Mouse (Mus musculus): Measurements from ENCODE around the gene Auts2. TPM values are rescaled to one million over a fixed set of nuclear protein-coding genes. Genes with fewer than 3 reads are reported as not detected.
A peak's percentile ranks its signal among the peaks of the same experiment; 100 is the strongest.

The Auts2 gene
- total RNA-seq, 2 experiments from 2014 or later, result 20.4 TPM

DNA sequence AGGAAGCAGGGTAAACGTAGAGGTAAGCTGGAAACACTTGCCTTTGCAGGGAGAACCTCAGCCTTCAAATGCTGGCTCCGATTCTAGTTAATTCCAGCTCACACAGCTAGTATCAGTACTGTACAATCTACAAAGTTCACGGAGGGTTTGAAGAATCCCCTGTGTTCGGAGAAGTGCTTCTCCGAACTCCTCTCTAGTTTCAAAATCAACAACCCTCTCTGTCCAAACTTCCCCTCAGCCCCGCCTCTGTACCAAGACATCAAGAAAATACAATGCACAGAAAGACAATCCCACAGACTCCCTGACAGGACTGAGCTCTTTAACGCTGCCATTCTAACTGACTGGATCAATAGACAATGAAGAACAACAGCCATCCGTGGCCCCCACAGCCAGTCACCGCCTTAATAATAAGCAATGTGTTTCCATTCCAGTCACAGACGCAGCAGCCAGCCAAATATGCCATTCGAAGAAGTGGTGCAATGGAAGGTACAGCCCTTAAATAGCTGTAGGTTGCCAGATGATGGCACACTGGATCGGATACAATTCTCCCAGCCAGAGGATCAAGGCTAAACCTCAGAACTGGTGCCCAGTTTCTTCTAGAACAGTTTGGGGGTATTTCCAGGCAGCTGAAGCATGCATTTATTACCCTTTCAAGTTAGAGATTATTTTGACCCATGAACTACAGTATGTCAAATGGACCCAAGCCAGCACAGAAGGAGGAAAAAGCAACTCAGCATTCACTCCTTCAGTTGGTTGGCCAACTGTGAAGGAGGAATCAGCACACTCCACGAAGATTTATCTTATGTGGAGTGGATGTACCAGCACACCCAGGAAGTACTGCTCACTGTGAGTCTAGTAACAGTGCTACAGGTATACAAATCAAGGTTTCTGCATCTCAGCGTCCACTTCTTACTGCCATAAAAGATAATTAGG is 151.0 kb downstream of the Auts2 start:
- DNase-seq (ENCODE audit: low spot score), result no peak

DNA sequence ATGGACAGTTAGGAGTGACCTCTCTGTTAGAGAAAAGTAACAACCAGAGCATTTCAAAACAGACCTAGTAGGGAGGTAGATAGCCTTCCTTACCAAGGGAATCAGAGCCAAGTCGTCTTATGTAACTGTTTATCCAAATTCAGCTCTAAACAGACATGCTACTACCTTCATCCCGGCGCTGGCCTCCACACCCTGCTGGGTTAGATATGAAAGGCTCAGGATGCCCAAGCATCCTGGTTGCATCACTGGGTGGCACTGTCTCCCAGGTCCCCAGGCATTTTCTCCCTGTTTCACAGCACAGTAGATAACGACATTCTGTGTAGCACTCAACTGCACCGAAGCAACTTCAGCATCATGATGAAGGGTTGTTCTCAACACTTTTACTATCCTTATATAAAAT is 154.4 kb downstream of the Auts2 start:
- DNase-seq (ENCODE audit: low spot score), result no peak

DNA sequence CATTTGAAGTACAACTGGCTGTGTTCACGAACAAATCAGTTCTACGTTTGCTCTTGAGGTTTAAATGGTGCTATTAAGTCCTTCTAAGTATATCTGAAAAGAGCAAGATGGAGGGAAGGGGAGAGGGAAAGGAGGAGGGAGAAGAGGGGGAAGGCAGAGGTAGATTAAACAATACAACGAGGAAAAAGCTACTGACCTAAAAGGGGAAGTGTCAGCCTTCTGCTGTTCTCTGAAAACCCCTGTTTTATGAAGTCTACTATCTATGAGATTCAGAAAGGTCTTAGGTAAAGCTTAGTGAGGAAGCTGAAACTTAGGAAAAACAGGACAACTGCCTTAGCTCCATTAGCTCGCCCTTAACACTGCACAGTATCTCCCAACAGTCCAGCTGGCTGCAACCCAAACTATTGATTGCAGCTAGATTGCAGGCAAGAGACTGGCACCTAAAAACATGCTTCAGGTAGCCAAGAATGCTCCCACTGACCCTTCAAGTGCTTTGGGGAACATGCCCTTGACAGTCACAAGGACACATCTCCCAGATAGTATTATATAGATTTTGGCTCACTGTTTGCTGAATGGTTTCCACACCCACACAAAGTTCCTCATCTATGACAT is 157.8 kb downstream of the Auts2 start:
- no peak for DNase-seq (ENCODE audit: low spot score)

DNA sequence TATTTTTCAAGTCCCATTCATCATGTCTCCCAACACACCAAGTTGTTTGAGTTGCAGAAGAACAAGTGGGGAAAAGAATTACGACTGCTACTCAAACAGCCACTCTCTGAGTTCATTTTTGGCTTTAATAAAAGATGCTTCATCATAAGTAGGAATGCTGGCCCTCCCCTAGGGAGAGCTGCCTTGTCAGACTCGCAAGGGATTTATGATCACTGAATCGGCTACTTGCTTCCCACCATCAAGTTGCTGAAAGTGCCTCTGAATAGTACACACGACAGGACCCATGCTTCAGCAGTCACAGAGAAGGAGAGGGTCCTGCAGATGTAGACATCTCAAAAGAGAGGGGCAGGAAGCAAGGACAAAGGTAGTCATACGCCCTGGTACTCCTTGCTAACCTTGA is 162.9 kb downstream of the Auts2 start:
- peak; percentile 7 for DNase-seq (ENCODE audit: low spot score)

DNA sequence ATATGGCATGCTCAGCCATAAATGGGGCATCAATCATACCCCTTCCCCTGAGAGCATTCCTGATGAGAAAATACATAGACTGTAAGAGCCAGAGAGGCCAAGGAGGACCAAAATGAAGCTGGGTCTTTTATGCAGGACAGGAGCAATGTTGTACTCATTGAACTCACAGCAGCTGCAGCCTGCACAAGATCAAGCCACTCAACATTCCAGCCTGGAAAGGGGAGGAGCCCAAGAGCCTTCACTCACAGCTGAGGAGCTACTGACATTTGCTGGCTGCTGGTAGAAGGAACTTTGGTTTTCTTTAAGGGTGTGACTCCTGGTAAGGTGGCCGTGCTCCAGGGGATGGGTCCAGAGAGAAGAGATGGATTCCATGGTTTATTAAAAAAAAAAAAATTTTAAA is 164.2 kb downstream of the Auts2 start:
- DNase-seq (ENCODE audit: low spot score), result no peak

DNA sequence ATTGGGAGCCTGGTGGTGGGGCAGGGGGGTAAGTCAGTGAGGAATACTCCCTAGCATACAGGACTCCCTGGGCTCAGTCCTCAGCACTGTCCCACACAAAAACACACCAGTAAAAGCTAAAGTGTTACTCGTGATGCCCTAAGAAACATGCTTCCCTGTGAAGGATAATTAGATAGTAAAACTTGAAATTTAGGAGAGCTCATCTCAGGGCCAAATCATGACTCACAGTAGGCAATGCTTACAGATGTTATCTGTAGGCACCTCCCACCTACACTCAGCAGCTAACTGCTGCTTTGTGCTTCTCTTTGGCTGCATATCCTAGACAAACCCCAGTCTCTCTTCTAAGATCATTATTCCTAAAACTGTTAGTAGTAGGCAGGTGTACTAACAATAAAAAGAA is 168.0 kb downstream of the Auts2 start:
- DNase-seq (ENCODE audit: low spot score), result no peak

DNA sequence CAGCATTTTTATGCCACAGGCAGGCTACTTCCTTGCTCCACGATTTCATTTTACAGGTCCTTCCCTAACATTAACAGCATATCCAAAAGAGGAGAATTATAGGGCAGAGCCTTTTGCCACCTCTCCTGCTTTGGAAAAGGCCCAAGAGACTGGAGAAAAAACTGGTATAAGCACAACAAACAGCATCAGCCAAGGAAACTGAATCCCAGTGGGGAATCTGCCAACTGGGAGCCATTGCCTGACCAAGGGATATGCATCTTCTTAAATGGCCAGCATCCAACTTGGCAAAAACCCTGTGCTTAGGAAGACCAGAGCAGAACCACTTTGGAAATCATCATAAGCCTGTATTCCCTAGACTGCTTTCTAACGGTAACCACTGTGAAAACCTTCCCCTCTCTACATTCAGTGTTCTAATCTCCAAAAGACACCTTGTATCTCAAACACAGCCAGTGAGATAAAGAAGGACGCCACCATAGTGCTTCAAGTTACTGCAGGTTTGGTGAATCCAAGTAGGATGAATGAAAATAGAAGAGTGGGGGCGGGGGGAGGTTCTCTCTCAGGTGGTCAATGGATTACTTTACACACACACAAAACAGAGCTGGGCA is 169.6 kb downstream of the Auts2 start:
- peak; percentile 59 for DNase-seq (ENCODE audit: low spot score)

DNA sequence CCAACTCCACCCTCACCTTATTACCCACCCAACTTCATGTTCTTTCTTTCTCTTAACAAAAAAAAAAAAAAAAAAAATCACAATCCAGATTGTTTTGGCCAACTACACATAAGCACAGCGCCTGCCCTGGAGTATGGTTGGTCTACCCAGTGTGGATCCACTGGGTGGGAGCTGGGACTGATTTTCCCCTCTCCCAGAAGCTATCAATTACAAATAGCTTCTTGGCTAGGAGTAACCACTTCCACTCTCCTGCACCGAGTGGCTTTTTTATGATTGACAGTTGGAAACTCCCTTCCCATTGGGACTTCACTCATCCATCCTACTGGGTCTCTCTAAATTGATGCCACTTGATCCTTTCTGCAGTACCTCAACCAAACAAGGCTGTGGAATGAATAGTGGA is 170.5 kb downstream of the Auts2 start:
- DNase-seq (ENCODE audit: low spot score), result no peak

DNA sequence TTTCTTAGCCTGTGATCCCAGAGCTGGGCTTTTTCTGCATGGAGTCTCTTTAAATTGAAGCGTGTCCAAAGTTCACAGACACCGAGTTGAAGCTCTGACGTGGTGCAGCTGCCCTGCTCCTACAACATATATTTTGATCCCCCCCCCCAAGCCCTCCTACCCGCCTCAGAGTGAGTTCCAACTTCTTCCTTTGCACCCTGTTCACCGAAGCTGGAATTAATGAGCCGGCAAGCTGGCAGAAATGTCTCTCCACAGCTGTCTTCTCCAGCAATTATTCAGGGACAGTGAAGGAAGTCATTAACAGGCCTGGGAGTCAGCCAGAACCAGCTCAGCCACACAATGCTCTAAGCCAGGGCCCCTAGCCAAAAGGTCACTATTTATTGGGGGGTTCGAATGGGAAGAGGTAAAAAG is 174.5 kb downstream of the Auts2 start:
- no peak for DNase-seq (ENCODE audit: low spot score)

DNA sequence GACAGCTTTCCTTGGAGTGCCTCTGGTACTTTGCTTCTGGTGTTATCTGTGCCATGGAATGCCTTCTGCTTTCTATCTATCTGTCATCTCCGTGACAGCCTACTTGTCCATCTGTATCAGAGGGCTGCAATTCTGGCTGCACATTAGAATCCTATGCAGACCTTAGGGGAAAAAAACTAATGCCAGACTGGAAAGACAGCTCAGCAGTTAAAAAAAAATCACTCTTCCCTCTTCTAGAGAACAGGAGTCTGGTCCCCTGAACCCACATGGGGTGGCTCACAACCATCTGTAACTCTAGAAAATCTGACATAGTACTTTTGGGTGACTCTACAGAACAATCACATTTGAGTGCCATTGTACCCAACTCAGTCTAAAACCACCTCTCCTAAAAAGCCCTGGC is 181.9 kb downstream of the Auts2 start:
- no peak for DNase-seq (ENCODE audit: low spot score)

DNA sequence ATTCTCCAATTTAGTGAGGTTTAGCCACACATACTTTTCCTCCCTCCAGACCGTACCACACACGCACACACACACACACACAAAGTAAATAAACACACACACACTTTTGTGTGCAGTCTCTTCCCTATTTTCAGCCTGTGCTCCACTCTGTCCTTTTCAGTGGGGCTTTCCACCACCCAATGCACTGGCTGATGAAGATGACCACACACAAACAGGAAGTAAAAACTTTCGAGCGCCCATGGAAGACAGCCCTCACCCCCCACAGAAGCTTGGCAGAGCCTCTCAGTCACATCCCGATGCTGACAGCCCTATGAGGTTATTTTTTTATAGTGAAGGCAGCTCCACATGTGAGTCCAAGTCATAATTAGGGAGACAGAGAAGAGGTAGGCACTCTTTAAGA is 185.4 kb downstream of the Auts2 start:
- DNase-seq (ENCODE audit: low spot score), result no peak

DNA sequence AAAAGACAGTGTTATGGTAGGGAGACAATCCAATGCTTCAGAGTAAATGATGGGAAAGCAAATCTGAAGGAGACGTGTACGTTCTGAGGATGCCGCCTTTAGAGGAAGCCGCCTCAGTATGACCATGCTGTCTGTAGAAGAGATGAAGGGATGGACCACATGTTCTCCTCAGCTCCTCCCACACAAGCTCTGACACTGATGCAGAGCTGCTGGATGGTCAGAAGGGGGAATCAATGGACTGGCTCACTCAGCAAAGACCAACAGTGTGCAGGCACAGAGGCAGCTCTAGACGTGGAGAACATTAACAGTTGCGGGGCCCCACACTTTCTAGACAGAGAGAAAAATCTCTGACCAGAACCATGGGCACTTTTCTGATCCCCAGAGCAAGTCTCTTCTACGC is 187.2 kb downstream of the Auts2 start:
- no peak for DNase-seq (ENCODE audit: low spot score)

DNA sequence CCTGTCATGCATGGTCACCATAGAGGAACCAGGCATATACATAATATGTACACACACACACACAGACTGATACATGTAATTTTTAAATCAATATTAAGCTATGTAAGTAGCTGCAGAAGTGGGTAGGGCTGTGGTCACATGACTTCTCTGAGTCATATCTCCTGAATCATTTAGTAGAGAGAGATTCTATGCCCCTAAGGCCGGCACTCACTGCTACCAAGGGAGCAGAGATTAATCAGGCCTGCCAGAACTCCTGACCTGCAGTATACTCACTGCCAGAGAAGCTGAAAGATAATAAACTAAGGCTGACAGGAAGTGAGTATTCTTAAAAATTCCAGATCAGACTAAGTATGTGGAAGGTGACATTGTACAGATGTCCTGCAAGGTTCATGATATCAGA is 190.7 kb downstream of the Auts2 start:
- DNase-seq (ENCODE audit: low spot score), result no peak

DNA sequence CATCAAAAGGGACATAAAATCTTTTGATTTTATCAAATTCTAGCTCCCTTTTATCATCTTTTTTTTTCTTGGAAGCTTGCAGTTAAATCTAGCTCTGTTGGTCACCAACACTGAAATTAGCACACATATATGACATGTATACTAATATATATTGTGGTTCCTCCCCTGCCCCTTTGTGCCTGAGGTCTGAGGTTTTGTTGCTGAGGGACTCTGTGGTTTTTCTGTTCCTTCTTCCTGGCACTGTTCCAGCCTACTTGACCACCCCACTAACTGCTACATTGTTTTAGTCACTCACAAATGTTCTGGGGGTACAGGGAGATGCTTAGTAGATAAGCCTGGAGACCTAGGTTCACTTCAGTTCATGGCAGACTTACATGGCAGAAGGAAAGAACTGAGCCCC is 192.0 kb downstream of the Auts2 start:
- DNase-seq (ENCODE audit: low spot score), result no peak

DNA sequence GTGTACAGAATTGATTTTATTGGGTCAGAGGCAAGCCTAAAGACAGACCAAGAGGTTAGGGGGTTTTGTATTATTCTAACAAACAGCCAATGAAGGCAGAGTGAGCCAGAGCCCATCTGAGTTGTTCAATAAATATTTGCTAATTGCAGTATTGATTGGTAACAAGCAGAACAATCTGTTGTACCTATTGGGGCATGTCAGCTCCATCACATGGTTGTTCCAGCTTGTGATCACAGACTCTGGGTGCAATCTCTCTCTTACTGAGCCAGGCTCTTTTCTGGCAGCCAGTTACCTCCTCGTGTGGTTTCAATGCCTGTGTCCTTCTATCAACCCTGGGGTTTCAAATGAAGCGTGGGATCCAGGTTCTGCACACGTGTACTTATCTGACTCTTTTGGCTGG is 201.8 kb downstream of the Auts2 start:
- no peak for DNase-seq (ENCODE audit: low spot score)

DNA sequence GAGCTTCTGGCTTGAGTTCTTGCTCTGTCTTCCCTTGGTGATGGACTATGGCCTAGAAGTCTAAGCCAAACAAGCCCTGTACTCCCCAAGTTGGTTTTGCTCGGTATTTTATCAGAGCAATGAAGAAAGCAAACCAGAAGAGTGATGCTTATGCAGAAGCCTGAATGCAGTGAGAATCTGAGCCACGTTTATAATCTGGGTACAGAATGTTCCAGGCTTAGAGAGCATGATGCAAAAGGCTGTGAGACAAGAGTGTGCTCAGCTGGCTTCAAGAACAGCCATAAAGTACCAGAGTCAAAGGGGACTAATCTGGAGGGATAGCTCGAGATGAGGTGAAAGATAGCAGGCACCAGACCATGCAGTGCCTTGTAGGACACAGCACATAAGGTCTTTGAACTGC is 205.5 kb downstream of the Auts2 start:
- DNase-seq (ENCODE audit: low spot score), result peak; percentile 2

DNA sequence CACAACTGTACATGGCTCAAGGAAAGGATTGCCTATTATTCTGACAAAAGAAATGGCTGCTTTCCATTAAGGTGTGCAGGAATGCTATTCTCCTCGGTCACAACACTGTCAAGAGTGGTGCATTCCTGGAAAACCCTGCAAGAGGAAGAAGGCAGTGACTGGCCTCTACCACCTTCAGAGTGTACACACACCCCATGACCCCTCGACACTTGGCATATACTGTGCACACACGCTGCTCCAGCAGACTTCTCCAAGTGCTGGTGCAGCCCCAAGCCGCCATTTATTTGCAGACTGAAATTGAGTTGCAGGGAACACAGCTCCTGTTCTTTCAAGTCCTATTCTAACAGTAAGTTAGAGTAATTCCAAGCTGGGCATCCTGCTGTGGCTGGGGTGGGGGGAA is 207.4 kb downstream of the Auts2 start:
- no peak for DNase-seq (ENCODE audit: low spot score)

DNA sequence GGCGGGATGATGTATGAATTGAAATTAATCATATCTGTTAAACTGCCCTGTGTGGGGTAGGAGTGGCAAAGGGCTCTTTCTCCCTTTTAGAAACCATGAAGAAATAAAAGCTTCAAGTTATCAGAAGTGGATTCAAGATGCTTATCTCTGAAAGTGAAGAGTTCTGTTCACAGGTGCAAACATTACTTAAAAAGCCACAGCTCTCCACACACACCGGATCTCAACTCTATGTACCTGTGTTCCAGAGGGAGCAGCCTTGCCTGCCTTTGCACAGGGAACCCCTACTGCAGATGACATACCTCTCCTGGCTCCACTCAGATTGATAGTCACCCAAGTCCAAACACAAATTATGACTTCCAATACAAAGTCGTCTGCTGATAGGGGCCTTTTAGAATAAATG is 208.3 kb downstream of the Auts2 start:
- no peak for DNase-seq (ENCODE audit: low spot score)

DNA sequence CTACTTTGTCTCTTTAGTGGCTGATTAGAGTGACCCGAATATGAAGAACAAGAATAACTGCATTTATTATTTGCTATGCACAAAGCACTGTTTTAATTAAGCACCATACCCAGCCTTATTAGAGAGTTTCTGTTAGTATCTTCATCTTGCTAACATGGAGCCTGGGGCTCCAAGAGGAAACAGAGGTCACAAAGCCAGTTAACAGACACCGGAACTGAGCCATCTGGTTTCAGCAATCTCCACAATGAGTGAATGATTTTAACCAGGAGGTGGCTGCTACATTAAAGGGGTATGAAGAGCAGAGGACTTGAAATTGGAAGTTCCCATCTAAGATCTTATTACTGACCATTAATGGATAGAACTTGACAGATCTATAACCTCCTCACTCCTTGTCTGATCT is 209.4 kb downstream of the Auts2 start:
- no peak for DNase-seq (ENCODE audit: low spot score)

DNA sequence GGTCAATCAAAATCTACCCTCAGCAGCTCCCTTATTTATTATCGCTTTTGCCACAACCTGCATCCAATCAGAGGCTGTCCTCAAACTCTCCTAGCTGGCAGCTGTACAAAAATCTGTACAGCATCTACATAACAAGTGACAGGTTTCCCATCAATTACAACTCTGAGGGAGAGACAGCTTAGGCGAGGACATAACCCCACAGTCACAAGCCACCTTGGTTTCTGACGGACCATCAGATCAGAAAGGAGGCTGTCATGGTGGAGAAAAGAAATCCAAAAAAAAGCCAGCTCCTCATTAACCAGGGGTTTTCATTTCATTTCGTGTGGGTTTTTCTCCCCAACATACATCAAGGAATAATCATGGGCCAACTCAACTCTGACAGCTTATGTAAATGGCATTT is 210.6 kb downstream of the Auts2 start:
- no peak for DNase-seq (ENCODE audit: low spot score)

DNA sequence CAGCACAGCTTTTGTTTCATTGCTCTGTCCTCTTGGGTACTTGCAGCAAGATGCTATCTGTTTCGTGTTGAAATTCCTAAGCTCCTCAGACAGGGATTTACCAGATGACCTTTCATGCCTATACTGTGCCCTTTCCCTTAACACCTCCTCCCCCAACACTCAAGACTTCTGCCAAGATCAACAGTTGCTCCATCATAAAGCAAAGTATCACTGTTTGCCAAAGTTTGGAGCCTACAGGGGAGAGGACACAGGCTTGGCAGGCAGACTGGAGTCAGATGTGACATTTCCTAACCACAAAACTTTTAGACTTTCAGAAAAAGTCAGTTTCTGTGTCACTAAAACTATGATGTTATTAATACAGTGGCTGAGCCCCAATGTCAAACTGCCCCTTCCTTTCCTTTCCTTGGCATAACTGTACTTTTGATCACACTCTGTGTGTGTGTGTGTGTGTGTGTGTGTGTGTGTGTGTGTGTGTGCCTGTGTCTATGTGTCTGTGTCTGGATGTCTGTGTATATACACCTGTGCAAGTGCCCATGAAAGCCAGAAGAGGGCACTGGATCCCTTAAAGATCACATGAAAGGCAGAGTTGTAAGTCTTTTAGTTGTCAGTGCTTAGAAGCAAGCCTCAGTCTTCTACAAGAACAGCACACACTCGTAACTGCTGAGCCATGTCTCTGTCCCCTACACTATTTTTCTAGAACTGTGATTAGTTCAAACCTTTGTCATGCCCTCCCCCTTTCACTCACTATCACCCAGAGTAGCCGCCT is 213.8 kb downstream of the Auts2 start:
- DNase-seq (ENCODE audit: low spot score), result peak; percentile 10
